Mouse (Mus musculus) adrenal gland, postnatal 14 days (tissue): ENCODE measurements around the gene Cacng1. TPM values are rescaled to one million over a fixed set of nuclear protein-coding genes. Genes with fewer than 3 reads are reported as not detected.

Source experiments
- DNase-seq: peaks from one replicate; pipeline ENCODE4 v3.0.0; 2021; ENCODE audit warnings: mixed read lengths
- long read RNA-seq, 2 experiments: library from polyadenylated mRNA; stranded (forward); transcript quantifications; one replicate each; pipeline ENCODE4 v2.0.0; 2021
- total RNA-seq: library from RNA; stranded (reverse); gene quantifications from 2 replicates; pipeline ENCODE4 v1.2.3, GENCODE M21; 2021

The Cacng1 gene
- total RNA-seq: 0.26 TPM in 1 of 2 replicates, not detected in the other
- long read RNA-seq, experiment 1, partial matches to known transcripts: 1 of 1 reads
- long read RNA-seq, experiment 1, other reads (novel, unspliced or antisense): 0 of 1 reads
- long read RNA-seq, experiment 2: 0 reads

- DNase-seq: no peak
Observed at GRCm38 (mm10) chr11:107716332-107716938, at the start of gene Cacng1. TSS of gene Cacng1 (minus strand) at chr11:107716522.

DNA sequence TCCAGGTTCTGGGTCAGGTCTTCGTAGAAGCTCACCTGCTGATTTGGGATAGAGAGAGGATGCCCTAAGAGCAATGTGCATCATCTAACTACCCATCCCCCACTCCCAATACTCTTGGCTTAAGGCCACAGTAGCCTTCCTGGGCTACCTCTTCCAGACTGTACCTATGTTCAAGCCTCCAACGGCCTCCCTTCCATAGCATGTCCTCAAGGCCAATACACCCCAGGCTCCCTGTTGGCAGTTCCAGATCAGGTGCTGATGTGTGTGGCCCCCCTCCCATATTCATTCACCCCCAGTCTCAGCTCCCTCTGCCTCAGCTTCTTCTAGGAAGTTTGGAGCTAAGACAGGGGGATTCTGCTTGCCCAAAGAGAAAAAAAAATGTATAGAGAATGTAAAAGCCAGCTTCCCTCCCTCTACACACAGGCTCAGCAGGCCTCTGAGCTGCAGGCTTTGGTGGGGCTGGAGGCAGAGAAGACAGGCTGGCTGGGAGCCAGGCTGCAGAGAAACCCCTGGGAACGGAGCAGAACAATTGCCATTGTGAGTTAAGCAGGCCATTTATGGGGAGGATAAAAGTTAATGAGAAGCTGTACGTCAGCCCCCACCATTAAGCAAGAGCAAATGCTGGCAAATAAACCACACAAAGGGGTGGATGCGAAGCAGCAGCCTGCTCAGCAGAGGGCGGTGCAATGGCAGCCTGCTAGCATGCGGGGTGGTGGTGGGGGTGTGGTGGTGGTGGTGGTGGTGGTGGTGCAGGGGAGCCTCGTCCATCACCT lies 46.6 kb upstream of the Cacng1 start:
- DNase-seq: no peak

- no peak for DNase-seq
Observed at GRCm38 (mm10) chr11:107761790-107762500, 45.6 kb upstream of the Cacng1 start.

DNA sequence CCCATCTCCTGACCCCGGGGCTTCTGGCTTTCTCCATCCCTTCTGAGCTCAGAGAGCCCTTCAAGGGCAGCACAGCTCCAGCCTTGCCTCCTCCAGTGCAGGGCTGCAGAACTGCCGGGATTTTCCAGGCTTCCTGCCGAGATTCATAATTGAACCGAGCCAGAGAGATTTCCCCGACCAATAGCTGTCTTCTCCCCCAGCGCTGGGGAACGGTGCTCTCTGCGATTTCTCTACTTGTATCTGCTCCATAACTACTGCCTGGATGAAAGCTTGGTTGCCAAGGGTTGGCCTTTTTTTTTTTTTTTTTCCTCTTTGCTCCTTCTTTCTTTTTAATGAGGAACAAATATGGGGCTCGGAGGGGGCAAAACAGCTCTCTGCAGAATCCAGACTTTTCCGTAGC lies 43.7 kb upstream of the Cacng1 start:
- no peak for DNase-seq

DNA sequence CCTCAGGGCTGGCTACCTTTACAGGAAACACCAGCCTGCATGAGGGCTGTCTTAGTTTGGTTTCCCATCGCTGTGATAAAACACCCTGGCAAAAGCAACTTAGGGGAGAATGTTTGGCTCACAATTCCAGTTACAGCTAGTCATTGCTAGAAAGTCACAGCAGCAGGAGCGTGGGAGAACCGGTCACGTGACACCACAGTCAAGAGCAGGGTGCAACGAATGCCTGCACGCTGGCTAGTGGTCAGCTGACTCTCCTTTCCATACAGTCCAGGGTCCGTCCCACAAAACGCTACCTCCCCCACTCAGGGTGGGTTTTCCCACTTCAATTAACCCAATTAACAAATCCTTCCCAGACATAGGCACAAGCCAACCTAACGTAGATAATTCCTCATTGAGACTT lies 43.2 kb upstream of the Cacng1 start:
- DNase-seq: no peak

DNA sequence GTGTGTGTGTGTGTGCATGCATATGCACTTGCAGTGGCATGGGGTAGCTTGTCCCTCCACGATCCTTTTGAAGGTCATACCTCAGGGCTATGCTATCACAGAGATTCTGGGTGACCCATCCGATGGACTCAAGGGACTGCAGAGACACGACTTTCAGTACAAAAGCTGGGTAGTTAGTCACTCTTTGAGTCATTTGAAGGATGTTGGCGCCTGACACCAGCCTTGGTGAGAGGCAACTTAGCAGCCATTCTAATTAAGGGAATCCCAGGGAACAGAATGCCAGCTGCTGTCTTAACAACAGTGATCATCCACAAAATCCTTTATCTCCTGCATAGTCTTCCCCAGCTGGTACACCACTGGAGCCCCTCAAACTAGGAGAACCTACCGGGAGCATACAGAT lies 32.8 kb upstream of the Cacng1 start:
- no peak for DNase-seq

- DNase-seq: no peak
Observed at GRCm38 (mm10) chr11:107748243-107749035, 32.1 kb upstream of the Cacng1 start.

DNA sequence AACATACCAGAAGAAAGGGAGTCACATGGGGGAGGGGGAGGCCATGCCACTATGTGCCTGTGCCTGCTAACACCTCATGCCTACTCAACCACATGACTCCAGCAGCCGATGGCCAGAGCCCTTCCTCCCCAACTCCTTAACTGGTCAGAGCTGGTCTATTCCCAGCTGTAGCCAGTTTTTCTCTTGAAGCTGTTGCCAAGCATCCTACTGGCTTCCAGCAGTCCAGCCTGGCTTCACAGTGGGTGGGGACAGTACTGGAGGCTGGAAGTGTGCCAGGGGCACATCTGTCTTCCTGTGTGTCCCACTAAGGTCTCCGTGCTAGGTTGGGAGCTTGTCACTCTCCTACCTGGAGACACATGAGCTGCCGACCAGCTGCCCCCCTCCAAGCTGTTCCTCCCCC lies 26.8 kb upstream of the Cacng1 start:
- no peak for DNase-seq

DNA sequence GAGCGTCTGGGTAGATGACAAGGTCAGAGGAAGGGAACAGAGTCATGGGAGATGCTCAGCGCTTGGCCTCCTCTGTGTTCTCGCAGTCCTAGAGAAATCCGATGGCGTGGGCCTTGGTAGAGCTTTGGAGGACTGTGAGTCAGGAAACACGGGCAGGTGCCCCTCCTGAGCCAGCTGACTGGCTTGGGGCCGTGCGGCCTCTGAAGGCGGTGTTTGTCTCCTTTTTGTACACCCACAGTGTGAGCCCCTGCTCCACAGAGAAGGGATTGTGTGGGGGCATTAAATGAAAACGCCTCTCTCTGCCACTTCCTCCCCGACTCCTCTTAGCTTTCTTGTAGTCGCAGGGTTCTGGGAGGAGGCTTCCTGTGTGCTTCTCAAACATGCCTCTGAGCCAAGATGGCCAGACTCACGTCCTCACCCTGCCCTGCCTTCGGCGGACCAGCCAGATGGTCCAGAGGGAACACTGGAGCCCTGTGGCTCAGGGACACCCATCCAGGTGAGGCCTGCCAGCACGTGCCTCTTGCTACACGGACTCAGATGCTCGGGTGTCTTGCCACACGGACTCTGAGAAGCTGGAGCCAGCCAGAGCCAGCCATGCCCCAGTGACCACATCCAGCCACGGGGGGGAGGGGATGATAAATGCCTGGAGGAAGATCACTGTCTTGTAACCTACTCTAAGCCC lies 22.2 kb upstream of the Cacng1 start:
- DNase-seq: no peak

- DNase-seq: peak; percentile 53
Observed at GRCm38 (mm10) chr11:107737886-107738285, 21.6 kb upstream of the Cacng1 start.

- peak; percentile 61 for DNase-seq
Observed at GRCm38 (mm10) chr11:107734133-107734532, 17.8 kb upstream of the Cacng1 start.

DNA sequence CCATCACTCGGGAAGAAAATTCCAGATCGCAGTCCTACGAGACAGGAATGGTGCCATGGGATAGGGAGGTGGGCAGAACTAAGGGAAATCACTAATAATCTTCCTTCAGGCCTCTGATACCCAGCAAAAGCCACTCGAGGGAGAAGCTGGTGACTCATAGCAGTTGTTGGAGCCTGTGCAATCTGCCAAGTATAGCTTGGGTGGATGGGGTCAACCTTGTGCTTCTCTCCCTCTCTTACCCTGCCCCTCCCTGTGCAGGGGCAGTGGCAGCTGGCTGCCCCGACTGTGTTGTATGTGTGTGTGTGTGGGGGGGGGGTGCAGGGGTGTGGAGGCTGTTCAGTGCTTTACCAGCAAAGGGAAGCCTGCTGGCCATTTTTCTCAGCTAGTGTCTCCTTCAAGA lies 15.2 kb upstream of the Cacng1 start:
- peak; percentile 55 for DNase-seq

DNA sequence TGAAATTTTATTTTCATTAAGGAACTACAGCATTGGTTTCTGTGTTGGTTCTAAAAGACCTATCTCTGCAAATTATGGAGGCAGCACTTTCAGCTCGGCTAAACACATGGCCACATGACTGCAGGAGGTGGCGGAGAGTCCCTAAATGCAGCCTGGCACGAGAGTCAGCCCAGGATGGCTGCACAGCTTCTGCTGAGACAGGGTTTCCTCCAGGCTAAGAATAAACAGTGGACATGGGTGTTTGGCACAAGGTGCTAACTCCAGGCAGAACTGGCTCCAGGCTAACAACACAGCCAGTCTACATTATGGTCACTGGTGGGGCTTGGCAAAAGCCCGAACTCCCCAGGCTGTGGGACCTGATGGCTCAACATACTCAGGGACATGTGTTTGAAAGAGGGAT lies 14.6 kb upstream of the Cacng1 start:
- DNase-seq: peak; percentile 37

- DNase-seq: peak; percentile 71
Observed at GRCm38 (mm10) chr11:107729141-107729540, 12.8 kb upstream of the Cacng1 start.

- peak; percentile 37 for DNase-seq
Observed at GRCm38 (mm10) chr11:107728073-107728863, 11.9 kb upstream of the Cacng1 start.

DNA sequence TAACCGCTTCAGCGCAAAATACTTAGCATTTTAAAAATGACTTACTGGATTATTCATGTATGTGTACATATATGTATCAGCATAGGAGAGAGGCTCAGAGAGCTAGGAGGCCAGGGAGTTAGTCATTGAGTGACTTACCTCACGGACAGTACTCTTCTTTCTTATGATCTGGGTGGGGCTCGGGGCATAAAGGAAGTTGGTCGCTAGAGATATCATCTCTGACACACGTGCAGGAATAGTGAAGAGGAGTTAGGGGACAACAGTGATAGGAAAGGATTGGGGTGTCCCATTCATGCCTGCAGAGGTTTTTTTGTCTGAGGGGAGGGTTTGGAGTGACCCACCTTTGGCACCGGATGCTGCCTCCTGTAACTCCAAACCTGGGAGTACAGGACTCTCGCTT lies 8.3 kb upstream of the Cacng1 start:
- DNase-seq: no peak

- DNase-seq: no peak
Observed at GRCm38 (mm10) chr11:107721057-107721456, 4.7 kb upstream of the Cacng1 start.

- peak; percentile 16 for DNase-seq
Observed at GRCm38 (mm10) chr11:107720264-107721021, 4.1 kb upstream of the Cacng1 start.

- DNase-seq: no peak
Observed at GRCm38 (mm10) chr11:107714368-107714767, 2.0 kb downstream of the Cacng1 start.

DNA sequence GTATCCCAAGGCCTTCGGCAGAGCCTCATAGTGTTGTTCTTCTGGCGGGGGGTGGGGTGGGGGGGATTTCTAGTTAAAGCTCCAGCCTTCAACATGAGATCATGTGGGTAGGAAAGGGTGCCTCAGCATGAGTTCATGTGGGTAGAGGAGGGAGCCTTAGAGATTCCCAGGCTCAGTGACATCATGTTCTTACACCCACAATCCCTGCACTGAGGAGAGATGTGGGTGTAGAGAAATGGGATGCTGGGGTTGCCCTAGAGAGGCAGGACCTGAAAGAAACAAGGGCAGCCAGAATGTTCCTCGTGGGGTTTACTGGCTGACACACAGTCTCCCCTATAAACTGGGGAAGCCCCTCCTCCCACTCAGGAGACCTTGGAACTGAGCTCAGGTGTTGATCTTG lies 5.9 kb downstream of the Cacng1 start:
- no peak for DNase-seq
